Mouse (Mus musculus): ENCODE results near the gene Ddc.

GRCm38 (mm10) chr11:11845044-11845443, 52.9 kb downstream of the Ddc start:
- TF ChIP-seq CTCF (IDR thresholded peaks at IDR 0.05) (no peak), EP300 (IDR thresholded peaks at IDR 0.05; ENCODE audit: insufficient read depth, low read depth, low read length) (no peak)
